Mouse (Mus musculus): ENCODE results near the gene Atad1. TPM values are rescaled to one million over a fixed set of nuclear protein-coding genes. Genes with fewer than 3 reads are reported as not detected.
"Not testable (repeated sequence)": the region's sequence is repeated elsewhere in the genome, so short reads cannot be mapped to it uniquely, and the experiment has no call there.

Gene Atad1
- polyA plus RNA-seq, 1 experiment, result 0.11 TPM

DNA sequence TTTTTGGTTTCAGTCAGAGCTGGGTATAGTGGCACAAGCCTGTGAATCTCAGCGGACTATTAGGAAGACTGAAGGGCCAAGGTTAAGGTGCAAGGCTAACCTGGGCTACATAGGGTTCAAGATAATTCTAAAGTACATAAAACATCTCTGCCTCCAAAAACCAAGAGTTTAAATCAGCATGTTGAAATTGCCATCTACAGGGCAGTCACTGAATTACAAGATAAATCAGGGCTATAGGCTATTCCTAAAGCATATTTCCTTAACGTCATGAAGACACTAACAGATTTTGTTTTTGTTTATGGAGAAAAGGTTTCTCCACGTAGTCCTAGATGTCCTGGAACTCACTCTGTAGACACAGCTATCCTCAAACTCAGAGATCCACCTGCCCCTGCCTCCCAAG, 29.3 kb downstream of the Atad1 start:
- no peak overlapping the region for H3K4me3 ChIP-seq (replicated peaks)
- H3K4me1 ChIP-seq (ENCODE audit: control insufficient read depth), result peaks cover 37% of the 10 kb centered on the region
- H3K27me3 ChIP-seq (ENCODE audit: control insufficient read depth), result no peaks in the 10 kb centered on the region
- peaks cover 16% of the 10 kb centered on the region for H3K36me3 ChIP-seq (ENCODE audit: control insufficient read depth)
- TF ChIP-seq TAL1 (IDR thresholded peaks at IDR 0.05; ENCODE audit: low read length) (no peak), GATA1 (IDR thresholded peaks at IDR 0.05; ENCODE audit: low read length) (no peak)
- no peaks in the 10 kb centered on the region for H3K9me3 ChIP-seq (ENCODE audit: control insufficient read depth, low read length)

DNA sequence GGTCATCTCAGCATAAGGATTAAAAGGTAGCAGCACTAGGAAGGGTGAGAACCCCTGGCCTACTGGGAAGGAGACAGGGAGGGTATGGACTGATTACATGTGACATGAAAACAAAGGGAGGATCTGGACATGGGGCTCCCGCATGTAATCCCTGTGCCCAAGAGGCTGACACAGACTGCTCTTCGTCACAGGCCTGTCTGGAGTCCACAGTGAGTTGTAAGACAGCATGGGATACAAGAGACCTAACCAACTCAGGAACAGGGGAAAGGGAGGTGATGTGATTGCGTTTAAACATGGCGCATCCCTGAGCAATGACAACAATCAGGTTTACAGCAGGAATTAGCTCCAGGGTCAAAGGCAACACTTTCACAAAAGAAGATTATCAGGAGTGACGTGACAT, 30.6 kb downstream of the Atad1 start:
- H3K9me3 ChIP-seq (ENCODE audit: control insufficient read depth, low read length), result no peaks in the 10 kb centered on the region
- H3K36me3 ChIP-seq (ENCODE audit: control insufficient read depth), result peaks cover 28% of the 10 kb centered on the region
- peaks cover 32% of the 10 kb centered on the region for H3K4me1 ChIP-seq (ENCODE audit: control insufficient read depth)
- no peak overlapping the region for H3K4me3 ChIP-seq (replicated peaks)
- TF ChIP-seq GATA1 (IDR thresholded peaks at IDR 0.05; ENCODE audit: low read length), result no peak
- no peak for TF ChIP-seq TAL1 (IDR thresholded peaks at IDR 0.05; ENCODE audit: low read length)
- H3K27me3 ChIP-seq (ENCODE audit: control insufficient read depth), result no peaks in the 10 kb centered on the region

DNA sequence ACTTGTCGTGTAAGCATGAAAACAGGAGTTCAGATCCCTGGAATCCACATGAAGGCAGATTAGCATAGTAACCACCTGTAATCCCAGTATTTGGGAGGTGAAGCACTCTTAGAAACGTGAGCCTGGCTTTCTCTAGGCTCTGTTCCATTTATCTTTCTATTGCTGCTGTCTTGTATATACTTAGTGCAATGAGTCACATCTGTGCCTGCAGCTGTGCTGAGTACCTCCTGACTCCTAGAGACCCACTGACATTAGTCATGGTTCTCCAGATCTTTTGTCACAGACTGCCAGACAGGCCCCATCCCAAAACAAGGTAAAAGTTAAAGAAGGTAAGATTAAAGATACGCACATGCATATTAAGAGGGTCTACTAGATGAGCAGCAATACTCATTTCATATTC, 37.4 kb downstream of the Atad1 start:
- TF ChIP-seq TAL1 (IDR thresholded peaks at IDR 0.05; ENCODE audit: low read length) (no peak), GATA1 (IDR thresholded peaks at IDR 0.05; ENCODE audit: low read length) (no peak)
- Histone ChIP-seq H3K4me3 (replicated peaks) (no peak overlapping the region), H3K9me3 (ENCODE audit: control insufficient read depth, low read length) (no peaks in the 10 kb centered on the region), H3K4me1 (ENCODE audit: control insufficient read depth) (peaks cover 2% of the 10 kb centered on the region), H3K27me3 (ENCODE audit: control insufficient read depth) (no peaks in the 10 kb centered on the region), H3K36me3 (ENCODE audit: control insufficient read depth) (peaks cover 66% of the 10 kb centered on the region)

DNA sequence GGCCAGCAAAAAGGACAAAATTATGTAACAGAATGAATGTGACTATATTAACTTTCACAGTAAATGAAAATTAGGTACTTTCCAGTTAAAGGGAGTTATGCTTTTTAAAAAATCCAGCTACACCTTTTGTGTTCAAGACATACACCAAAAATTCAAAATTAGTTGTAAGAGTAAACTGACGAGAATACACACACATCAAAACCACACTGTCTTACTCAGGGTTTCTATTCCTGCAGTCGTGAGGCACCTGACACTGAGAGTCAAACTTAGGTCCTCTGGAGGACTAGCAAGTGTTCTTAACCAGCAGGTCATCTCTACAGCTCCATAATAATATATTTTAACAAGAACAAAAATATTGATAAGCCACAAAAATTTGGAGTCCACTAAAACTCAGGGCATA, 42.9 kb downstream of the Atad1 start:
- Histone ChIP-seq H3K9me3 (ENCODE audit: control insufficient read depth, low read length) (no peaks in the 10 kb centered on the region), H3K4me1 (ENCODE audit: control insufficient read depth) (no peaks in the 10 kb centered on the region), H3K4me3 (replicated peaks) (no peak overlapping the region), H3K36me3 (ENCODE audit: control insufficient read depth) (peaks cover 70% of the 10 kb centered on the region), H3K27me3 (ENCODE audit: control insufficient read depth) (no peaks in the 10 kb centered on the region)
- TF ChIP-seq TAL1 (IDR thresholded peaks at IDR 0.05; ENCODE audit: low read length) (no peak), GATA1 (IDR thresholded peaks at IDR 0.05; ENCODE audit: low read length) (no peak)

DNA sequence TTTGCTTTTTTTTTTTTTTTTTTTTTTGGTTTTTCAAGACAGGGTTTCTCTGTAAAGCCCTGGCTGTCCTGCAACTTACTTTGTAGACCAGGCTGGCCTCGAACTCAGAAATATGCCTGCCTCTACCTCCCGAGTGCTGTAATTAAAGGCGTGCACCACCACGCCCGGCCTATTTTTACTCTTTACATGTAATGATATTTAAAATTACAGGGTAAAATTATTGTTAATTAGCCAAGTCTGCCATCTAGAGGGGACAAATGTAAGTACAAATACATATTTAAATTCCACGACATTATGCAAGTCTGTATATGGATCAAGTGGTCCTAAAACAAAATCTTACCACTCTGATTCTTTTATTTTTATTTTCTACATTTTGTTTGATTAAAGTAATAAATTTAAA, 49.9 kb downstream of the Atad1 start:
- H3K4me3 ChIP-seq (replicated peaks), result no peak overlapping the region
- peaks cover 56% of the 10 kb centered on the region for H3K36me3 ChIP-seq (ENCODE audit: control insufficient read depth)
- TF ChIP-seq GATA1 (IDR thresholded peaks at IDR 0.05; ENCODE audit: low read length), result no peak
- TF ChIP-seq TAL1 (IDR thresholded peaks at IDR 0.05; ENCODE audit: low read length), result no peak
- H3K4me1 ChIP-seq (ENCODE audit: control insufficient read depth), result peaks cover 2% of the 10 kb centered on the region; the same call in 1 of the 2 replicates
- H3K27me3 ChIP-seq (ENCODE audit: control insufficient read depth), result no peaks in the 10 kb centered on the region
- no peaks in the 10 kb centered on the region for H3K9me3 ChIP-seq (ENCODE audit: control insufficient read depth, low read length)

DNA sequence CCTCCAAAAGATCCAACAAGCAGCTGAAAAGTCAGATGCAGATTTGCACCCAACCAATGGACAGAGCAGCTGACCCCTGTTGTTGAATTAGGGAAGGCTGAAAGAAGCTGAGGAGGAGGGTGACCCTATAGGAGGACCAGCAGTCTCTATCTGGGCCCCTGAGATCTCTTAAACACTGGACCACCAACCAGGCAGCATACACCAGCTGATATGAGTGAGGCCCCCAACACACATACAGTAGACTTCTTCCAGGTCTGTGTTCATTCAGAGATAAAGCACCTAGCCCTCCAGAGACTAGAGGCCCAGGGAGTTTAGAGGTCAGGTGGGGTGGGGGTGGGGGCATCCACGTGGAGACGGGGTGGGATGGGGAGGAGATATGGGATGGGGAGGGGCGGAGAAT, 51.4 kb downstream of the Atad1 start:
- H3K36me3 ChIP-seq (ENCODE audit: control insufficient read depth), result peaks cover 49% of the 10 kb centered on the region
- H3K27me3 ChIP-seq (ENCODE audit: control insufficient read depth); H3K9me3 ChIP-seq (ENCODE audit: control insufficient read depth, low read length); H3K4me3 ChIP-seq (replicated peaks); H3K4me1 ChIP-seq (ENCODE audit: control insufficient read depth): not testable (repeated sequence)

- peaks cover 2% of the 10 kb centered on the region; the same call in 1 of the 2 replicates for H3K4me1 ChIP-seq (ENCODE audit: control insufficient read depth)
- H3K9me3 ChIP-seq (ENCODE audit: control insufficient read depth, low read length), result no peaks in the 10 kb centered on the region
- TF ChIP-seq TAL1 (IDR thresholded peaks at IDR 0.05; ENCODE audit: low read length) (no peak), GATA1 (IDR thresholded peaks at IDR 0.05; ENCODE audit: low read length) (no peak)
- H3K36me3 ChIP-seq (ENCODE audit: control insufficient read depth), result peaks cover 49% of the 10 kb centered on the region
- H3K4me3 ChIP-seq (replicated peaks), result no peak overlapping the region
- H3K27me3 ChIP-seq (ENCODE audit: control insufficient read depth), result no peaks in the 10 kb centered on the region
Observed at GRCm38 (mm10) chr19:32687721-32688120, 51.9 kb downstream of the Atad1 start.

DNA sequence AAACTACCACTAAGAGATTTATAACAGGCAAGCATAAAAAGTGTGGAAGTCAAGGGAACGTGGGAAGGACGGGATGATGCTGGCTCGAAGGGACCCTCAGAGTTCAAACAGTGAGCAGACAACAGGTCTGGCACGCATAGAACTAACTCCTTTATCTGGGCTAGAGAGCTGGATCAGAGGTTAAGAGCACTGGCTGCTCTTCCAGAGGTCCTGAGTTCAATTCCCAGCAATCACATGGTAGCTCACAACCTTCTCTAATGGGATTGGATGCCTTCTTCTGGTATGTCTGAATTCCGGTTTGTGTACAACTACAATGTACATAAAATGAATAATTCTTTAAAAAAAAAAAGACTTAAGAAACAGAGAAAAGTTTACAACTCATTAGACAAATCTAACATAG, 56.5 kb downstream of the Atad1 start:
- no peak overlapping the region for H3K4me3 ChIP-seq (replicated peaks)
- H3K9me3 ChIP-seq (ENCODE audit: control insufficient read depth, low read length), result no peaks in the 10 kb centered on the region
- H3K4me1 ChIP-seq (ENCODE audit: control insufficient read depth), result peaks cover under 1% of the 10 kb centered on the region; the same call in 1 of the 2 replicates
- no peaks in the 10 kb centered on the region for H3K27me3 ChIP-seq (ENCODE audit: control insufficient read depth)
- TF ChIP-seq TAL1 (IDR thresholded peaks at IDR 0.05; ENCODE audit: low read length), result no peak
- TF ChIP-seq GATA1 (IDR thresholded peaks at IDR 0.05; ENCODE audit: low read length), result no peak
- H3K36me3 ChIP-seq (ENCODE audit: control insufficient read depth), result peaks cover 51% of the 10 kb centered on the region

GRCm38 (mm10) chr19:32680894-32681293, 58.7 kb downstream of the Atad1 start:
- H3K4me3 ChIP-seq (replicated peaks), result no peak overlapping the region
- no peaks in the 10 kb centered on the region for H3K27me3 ChIP-seq (ENCODE audit: control insufficient read depth)
- H3K36me3 ChIP-seq (ENCODE audit: control insufficient read depth), result peaks cover 45% of the 10 kb centered on the region
- no peak for TF ChIP-seq GATA1 (IDR thresholded peaks at IDR 0.05; ENCODE audit: low read length)
- no peaks in the 10 kb centered on the region for H3K4me1 ChIP-seq (ENCODE audit: control insufficient read depth)
- no peaks in the 10 kb centered on the region for H3K9me3 ChIP-seq (ENCODE audit: control insufficient read depth, low read length)

GRCm38 (mm10) chr19:32675766-32676165, 63.8 kb downstream of the Atad1 start:
- no peak for TF ChIP-seq TAL1 (IDR thresholded peaks at IDR 0.05; ENCODE audit: low read length)
- no peak for TF ChIP-seq GATA1 (IDR thresholded peaks at IDR 0.05; ENCODE audit: low read length)
- no peaks in the 10 kb centered on the region for H3K4me1 ChIP-seq (ENCODE audit: control insufficient read depth)
- peaks cover 42% of the 10 kb centered on the region for H3K36me3 ChIP-seq (ENCODE audit: control insufficient read depth)
- H3K27me3 ChIP-seq (ENCODE audit: control insufficient read depth), result no peaks in the 10 kb centered on the region
- H3K9me3 ChIP-seq (ENCODE audit: control insufficient read depth, low read length), result no peaks in the 10 kb centered on the region
- no peak overlapping the region for H3K4me3 ChIP-seq (replicated peaks)

GRCm38 (mm10) chr19:32667830-32668229, 71.8 kb downstream of the Atad1 start:
- not testable (repeated sequence) for H3K9me3 ChIP-seq (ENCODE audit: control insufficient read depth, low read length); H3K4me1 ChIP-seq (ENCODE audit: control insufficient read depth); H3K36me3 ChIP-seq (ENCODE audit: control insufficient read depth); H3K27me3 ChIP-seq (ENCODE audit: control insufficient read depth); H3K4me3 ChIP-seq (replicated peaks)
